Mouse (Mus musculus) liver, postnatal 0 days (tissue): ENCODE measurements at regions not wholly inside any gene's neighbourhood (a gene's known extent, or its start where the extent isn't known, plus 50 kb on each side); places are given as distances from the start of the nearest gene placed in this dataset.

Experiments
- CTCF ChIP-seq: sonication (generic); IDR thresholded peaks from 2 replicates; pipeline ENCODE4 v1.5.1; 2016; ENCODE audit warnings: antibody characterized with exemption, low read depth
- EP300 ChIP-seq: IDR thresholded peaks from 2 replicates; pipeline ENCODE4 v1.6.1; 2016; ENCODE audit warnings: antibody characterized with exemption, low read depth, mild to moderate bottlenecking

DNA sequence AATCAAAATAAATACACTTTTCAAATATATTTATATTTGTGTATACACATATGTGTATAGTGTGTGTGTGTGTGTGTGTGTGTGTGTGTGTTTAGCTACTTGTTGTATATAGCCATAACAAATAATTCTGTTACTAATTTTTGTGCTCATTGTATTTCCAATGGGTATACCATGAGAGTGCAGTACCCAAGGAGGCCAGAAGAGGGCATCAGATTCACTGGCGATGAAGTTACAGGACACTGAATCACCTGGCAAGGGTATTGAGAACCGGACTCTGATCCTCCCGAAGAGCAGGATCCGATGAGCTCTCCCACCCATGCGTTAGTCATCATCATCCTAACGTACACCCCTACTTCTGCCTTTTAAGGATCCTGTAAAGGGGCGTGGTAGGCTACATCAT lies 249.3 kb upstream of the Rpl38 start:
- TF ChIP-seq CTCF (peak; percentile 57), EP300 (no peak)
